Mouse (Mus musculus): ENCODE results near the gene Psma4.

Gene Psma4

GRCm38 (mm10) chr9:54990362-54990761 lies 39.8 kb downstream of the Psma4 start:
- DNase-seq (ENCODE audit: low spot score) = no peak

- no peak for DNase-seq (ENCODE audit: low spot score)
Measured at GRCm38 (mm10) chr9:54994381-54994780, 43.8 kb downstream of the Psma4 start.

- DNase-seq (ENCODE audit: low spot score) = no peak
Measured at GRCm38 (mm10) chr9:54995645-54996044, 45.1 kb downstream of the Psma4 start.

GRCm38 (mm10) chr9:55003609-55004008 lies 53.0 kb downstream of the Psma4 start:
- DNase-seq (ENCODE audit: low spot score) = no peak

Data from layer of hippocampus, adult 11-12 months (tissue).